Comparison of ENCODE assay signal across 21 mouse cellular contexts in genomic region chr6:71893263-71893662, GRCm38 (mm10).
"Had no signal": no experiment of that assay in that cellular context is flagged by ENCODE, and none has a peak within 500 bp of the region (broad histone marks: within the 10 kb centered on the region; RNA-seq: fewer than 3 reads in every experiment).

No protein-coding gene starts in this region.

- H3K27ac ChIP-seq: midbrain, embryonic 10.5 days; midbrain, embryonic 12.5 days; neural tube, embryonic 13.5 days; neural tube, embryonic 15.5 days; stomach, embryonic 15.5 days; stomach, postnatal 0 days had no signal

- H3K9me3 ChIP-seq: midbrain, embryonic 10.5 days; midbrain, embryonic 12.5 days; neural tube, embryonic 13.5 days; neural tube, embryonic 15.5 days; stomach, embryonic 15.5 days had no signal

- ATAC-seq: midbrain, embryonic 16.5 days had no signal

- H3K4me2 ChIP-seq: lung, embryonic 14.5 days; midbrain, embryonic 12.5 days; neural tube, embryonic 13.5 days; neural tube, embryonic 15.5 days; stomach, embryonic 15.5 days had no signal

- H3K27me3 ChIP-seq: midbrain, embryonic 12.5 days; neural tube, embryonic 13.5 days; neural tube, embryonic 15.5 days; stomach, embryonic 15.5 days had no signal

- H3K4me1 ChIP-seq: midbrain, embryonic 10.5 days; midbrain, embryonic 12.5 days; neural tube, embryonic 13.5 days; neural tube, embryonic 15.5 days; stomach, embryonic 15.5 days had no signal

- H3K9ac ChIP-seq: lung, embryonic 14.5 days; midbrain, embryonic 12.5 days; neural tube, embryonic 13.5 days; neural tube, embryonic 15.5 days; stomach, embryonic 15.5 days had no signal

- H3K4me3 ChIP-seq: midbrain, embryonic 10.5 days; midbrain, embryonic 12.5 days; myocyte; neural tube, embryonic 13.5 days; neural tube, embryonic 15.5 days; stomach, embryonic 15.5 days had no signal

- DNase-seq: lung, adult 18-20 months; lung, embryonic 14.5 days; lung, postnatal 10 days; lung, postnatal 4 days; midbrain, embryonic 14.5 days; retina, postnatal 1 day; right cerebral cortex, adult 18-20 months; right cerebral cortex, postnatal 25 days; right cerebral cortex, postnatal 4 days; spleen, adult 18-20 months; thymus, adult 2 months; thymus, postnatal 25 days; thymus, postnatal 4 days had no signal
